Mouse (Mus musculus) G1E (cell line): ENCODE data around the gene Cmtr1.

Experiments
- CTCF ChIP-seq: IDR thresholded peaks from 2 replicates; pipeline ENCODE4 v1.5.1; 2012; ENCODE audit warnings: low read depth, low read length, inconsistent platforms, mixed read lengths
- POLR2AphosphoS5 ChIP-seq: IDR thresholded peaks from 2 replicates; pipeline ENCODE4 v1.6.1; 2012; ENCODE audit warnings: low read depth, low read length, inconsistent platforms; ENCODE audit not compliant: insufficient replicate concordance
- TAL1 ChIP-seq: conservative IDR thresholded peaks from 2 replicates; pipeline ENCODE4 v1.6.1; 2012; ENCODE audit warnings: low read depth, low read length, inconsistent platforms, mixed read lengths

DNA sequence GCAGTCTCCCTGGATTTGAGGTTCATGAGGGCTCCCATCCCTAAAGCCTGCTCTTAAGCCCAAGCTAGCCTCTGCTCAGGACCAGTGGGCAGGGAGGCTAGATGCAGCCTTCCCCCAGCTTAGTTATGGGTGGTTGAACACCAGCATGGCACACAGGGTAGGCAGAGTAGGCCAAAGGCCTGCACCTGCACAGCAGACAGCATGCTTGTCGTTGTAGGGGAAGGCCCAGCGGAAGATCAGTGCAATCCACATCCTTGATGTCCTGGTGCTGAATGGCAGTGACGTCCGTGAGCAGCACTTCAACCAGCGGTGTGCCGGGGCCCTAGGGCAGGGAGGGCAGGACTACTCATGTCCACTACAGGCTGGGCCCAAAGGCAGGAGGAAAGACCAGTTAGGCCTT lies 38.0 kb downstream of the Cmtr1 start:
- TF ChIP-seq CTCF (no peak), POLR2AphosphoS5 (no peak), TAL1 (no peak)
